Mouse (Mus musculus) forebrain, embryonic 14.5 days (tissue): ENCODE measurements around the gene Anpep. TPM values are rescaled to one million over a fixed set of nuclear protein-coding genes. Genes with fewer than 3 reads are reported as not detected.
"Not testable (repeated sequence)": the region's sequence is repeated elsewhere in the genome, so short reads cannot be mapped to it uniquely, and the experiment has no call there.

ENCODE experiments used
- ATAC-seq: fragments of 200-750 bp; cut with Nextera tagmentation; 2 replicates; pipeline ENCODE4 v1.8.0; 2017; ENCODE audit warnings: mild to moderate bottlenecking, moderate library complexity
- DNase-seq: peaks from one replicate; pipeline ENCODE4 v3.0.0-alpha.2; 2015; ENCODE audit warnings: low spot score
- H3K27ac ChIP-seq: fragments of 300-500 bp; sonication (generic); 2 replicates; pipeline ENCODE4 v1.5.1; 2014; ENCODE audit warnings: low read depth, mild to moderate bottlenecking, control low read depth, low read length, moderate library complexity
- H3K27me3 ChIP-seq: fragments of 300-500 bp; sonication (generic); replicated peaks from 2 replicates; pipeline ENCODE4 v1.6.1; 2014; ENCODE audit warnings: low read length, control low read depth, mixed read lengths; ENCODE audit not compliant: control insufficient read depth, insufficient read depth
- H3K36me3 ChIP-seq: fragments of 300-500 bp; sonication (generic); 2 replicates; pipeline ENCODE4 v1.6.1; 2014; ENCODE audit warnings: low read length, control low read depth; ENCODE audit not compliant: control insufficient read depth, insufficient read depth
- H3K4me1 ChIP-seq: fragments of 300-500 bp; sonication (generic); 2 replicates; pipeline ENCODE4 v1.6.1; 2014; ENCODE audit warnings: antibody characterized with exemption, low read length, control low read depth; ENCODE audit not compliant: control insufficient read depth, insufficient read depth
- H3K4me2 ChIP-seq: fragments of 300-500 bp; sonication (generic); 2 replicates; pipeline ENCODE4 v1.6.1; 2014; ENCODE audit warnings: mild to moderate bottlenecking, control low read depth, low read length
- H3K4me3 ChIP-seq: fragments of 300-500 bp; sonication (generic); 2 replicates; pipeline ENCODE4 v1.5.1; 2014; ENCODE audit warnings: low read depth, low read length, control low read depth
- H3K9ac ChIP-seq: fragments of 300-500 bp; sonication (generic); 2 replicates; pipeline ENCODE4 v1.6.1; 2014; ENCODE audit warnings: mild to moderate bottlenecking, low read length, control low read depth, moderate library complexity
- H3K9me3 ChIP-seq: fragments of 300-500 bp; sonication (generic); replicated peaks from 2 replicates; pipeline ENCODE4 v1.6.1; 2016; ENCODE audit warnings: low read length, control low read depth, mixed read lengths; ENCODE audit not compliant: control insufficient read depth
- WGBS: fragments of 180-500 bp; shearing (Covaris S2); extraction: QIAGEN DNeasy Blood & Tissue Kit; methylation state at CpG from one replicate; pipeline ENCODE4 v1.1.7; 2014; 5-methylcytosine and 5-hydroxymethylcytosine counted together
- polyA plus RNA-seq: library from polyadenylated mRNA; unstranded; fragments of >200 nt; fragmentation: Nextera tagmentation; extraction: Ambion mirVana; gene quantifications from 2 replicates; pipeline ENCODE4 v1.2.1, GENCODE M21; 2014

The Anpep gene
- polyA plus RNA-seq, 1 experiment from 2014 or later: 2.7 TPM

DNA sequence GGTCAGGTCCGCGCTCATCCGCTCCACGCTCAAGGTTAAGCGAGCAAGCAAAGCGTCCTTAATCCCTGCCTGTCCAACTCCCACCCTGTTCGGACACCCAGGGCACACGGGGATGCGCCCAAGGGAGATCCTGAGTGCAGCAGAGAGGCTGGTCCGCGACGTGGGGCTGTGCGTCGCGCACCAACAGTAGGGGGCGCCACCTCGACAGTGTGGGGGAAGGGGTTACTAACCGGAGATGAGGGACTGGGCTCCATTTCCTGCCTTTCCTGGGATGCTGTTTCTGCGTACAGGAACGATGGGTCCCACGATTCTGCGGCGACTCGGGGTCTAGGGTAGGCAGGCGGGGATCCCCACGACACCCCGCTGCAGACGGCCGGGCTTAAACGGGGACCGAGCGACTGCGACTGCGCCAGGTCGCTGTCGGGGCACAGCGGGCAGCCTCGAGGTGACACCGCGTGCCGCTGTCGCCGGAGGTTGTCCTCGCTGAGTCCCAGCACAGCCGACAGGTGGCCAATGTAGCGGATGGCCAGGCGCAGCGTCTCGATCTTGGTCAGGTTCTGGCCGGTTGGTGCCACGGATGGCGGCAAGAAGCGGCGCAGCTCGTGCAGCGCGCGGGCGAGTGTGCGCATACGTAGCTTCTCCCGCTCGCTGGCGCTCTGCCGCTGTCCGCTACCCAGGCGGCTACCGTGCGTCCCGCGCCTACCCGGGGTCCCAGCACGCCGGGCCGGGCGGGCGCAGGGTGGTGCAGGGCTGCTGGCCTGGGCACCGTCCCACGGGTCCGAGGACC, 68.0 kb downstream of the Anpep start:
- Histone ChIP-seq H3K9me3 (no peaks in the 10 kb centered on the region), H3K4me1 (peaks cover 6% of the 10 kb centered on the region), H3K9ac (peak overlapping the region; percentile 54), H3K4me2 (peak overlapping the region; percentile 78), H3K27me3 (peaks cover 26% of the 10 kb centered on the region), H3K4me3 (peak overlapping the region; percentile 43), H3K36me3 (no peaks in the 10 kb centered on the region), H3K27ac (no peak overlapping the region)
- ATAC-seq (peak; percentile 63), DNase-seq (peak; percentile 61)
- WGBS: 2% methylated on average over 74 of the region's 80 CpGs

DNA sequence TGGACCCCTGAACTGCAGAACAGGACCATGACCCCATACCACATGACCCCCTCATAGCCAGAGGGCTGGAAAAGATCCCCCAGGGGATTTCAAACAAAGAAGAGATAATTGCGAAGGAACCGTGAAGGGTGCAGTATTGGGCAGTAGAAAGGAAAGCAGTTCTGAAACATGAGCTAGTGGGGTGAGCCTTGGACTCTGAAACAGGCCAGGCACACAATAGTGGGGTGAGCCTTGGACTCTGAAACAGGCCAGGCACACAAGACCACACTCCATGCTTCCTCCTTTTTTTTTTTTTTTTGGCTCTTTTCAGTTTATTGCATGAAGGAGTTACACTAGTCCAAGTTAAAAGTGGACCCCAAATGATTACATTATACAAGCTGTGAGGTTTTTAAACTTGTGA, 71.0 kb downstream of the Anpep start:
- H3K4me1 ChIP-seq, H3K9me3 ChIP-seq, H3K27ac ChIP-seq, H3K36me3 ChIP-seq, H3K4me2 ChIP-seq, H3K9ac ChIP-seq, DNase-seq, ATAC-seq, H3K4me3 ChIP-seq: not testable (repeated sequence)
- peaks cover 26% of the 10 kb centered on the region for H3K27me3 ChIP-seq
- 26% methylated on average over 2 of the region's 2 CpGs for WGBS

DNA sequence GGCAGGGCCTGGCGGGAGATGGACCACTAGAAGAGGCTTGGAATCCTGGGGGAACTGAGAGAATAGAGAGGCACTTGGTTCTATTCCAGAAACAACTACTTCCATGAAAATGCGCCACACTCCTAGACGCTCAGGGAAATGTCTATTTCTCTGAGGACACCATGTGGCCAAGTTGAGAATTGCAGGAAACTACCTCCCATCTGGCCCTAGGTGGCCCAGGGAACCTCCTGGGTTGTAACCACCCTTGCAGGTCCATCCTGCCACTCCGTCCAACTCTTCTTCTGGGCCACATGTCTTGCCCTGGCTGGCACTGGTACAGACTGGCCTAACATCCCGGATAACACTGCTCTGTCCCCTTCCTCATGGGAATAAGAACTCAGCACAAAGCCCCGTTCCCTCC, 74.6 kb downstream of the Anpep start:
- H3K9ac ChIP-seq: no peak overlapping the region
- WGBS: 20% methylated on average over 6 of the region's 6 CpGs
- ATAC-seq: peak; percentile 57
- H3K27me3 ChIP-seq: peaks cover 3% of the 10 kb centered on the region
- no peak overlapping the region for H3K4me2 ChIP-seq
- H3K27ac ChIP-seq: no peak overlapping the region
- H3K4me1 ChIP-seq: no peaks in the 10 kb centered on the region
- H3K36me3 ChIP-seq: no peaks in the 10 kb centered on the region
- peak; percentile 85 for DNase-seq
- H3K4me3 ChIP-seq: no peak overlapping the region
- no peaks in the 10 kb centered on the region for H3K9me3 ChIP-seq

DNA sequence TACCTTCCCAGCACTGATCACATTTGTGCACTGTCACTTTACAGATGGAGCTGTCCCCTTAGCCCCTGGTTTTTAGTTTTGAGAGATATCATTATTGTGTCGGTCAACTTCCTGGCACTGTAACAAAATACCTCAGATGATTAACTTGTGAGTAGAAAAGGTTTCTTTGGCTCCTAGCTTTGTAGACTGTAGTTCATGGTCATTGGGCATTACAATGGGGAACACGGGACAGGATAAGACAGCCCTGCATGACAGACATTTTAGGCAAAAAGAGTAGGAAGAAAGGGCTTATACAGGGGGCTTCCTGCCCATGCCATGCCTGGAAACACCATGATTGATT, 78.4 kb downstream of the Anpep start:
- H3K27me3 ChIP-seq: no peaks in the 10 kb centered on the region
- 83% methylated on average over 2 of the region's 2 CpGs for WGBS
- no peaks in the 10 kb centered on the region for H3K4me1 ChIP-seq
- no peak overlapping the region for H3K4me2 ChIP-seq
- H3K36me3 ChIP-seq: no peaks in the 10 kb centered on the region
- H3K9me3 ChIP-seq: no peaks in the 10 kb centered on the region
- H3K4me3 ChIP-seq: no peak overlapping the region
- ATAC-seq (no peak), DNase-seq (no peak)
- no peak overlapping the region for H3K27ac ChIP-seq
- H3K9ac ChIP-seq: no peak overlapping the region

DNA sequence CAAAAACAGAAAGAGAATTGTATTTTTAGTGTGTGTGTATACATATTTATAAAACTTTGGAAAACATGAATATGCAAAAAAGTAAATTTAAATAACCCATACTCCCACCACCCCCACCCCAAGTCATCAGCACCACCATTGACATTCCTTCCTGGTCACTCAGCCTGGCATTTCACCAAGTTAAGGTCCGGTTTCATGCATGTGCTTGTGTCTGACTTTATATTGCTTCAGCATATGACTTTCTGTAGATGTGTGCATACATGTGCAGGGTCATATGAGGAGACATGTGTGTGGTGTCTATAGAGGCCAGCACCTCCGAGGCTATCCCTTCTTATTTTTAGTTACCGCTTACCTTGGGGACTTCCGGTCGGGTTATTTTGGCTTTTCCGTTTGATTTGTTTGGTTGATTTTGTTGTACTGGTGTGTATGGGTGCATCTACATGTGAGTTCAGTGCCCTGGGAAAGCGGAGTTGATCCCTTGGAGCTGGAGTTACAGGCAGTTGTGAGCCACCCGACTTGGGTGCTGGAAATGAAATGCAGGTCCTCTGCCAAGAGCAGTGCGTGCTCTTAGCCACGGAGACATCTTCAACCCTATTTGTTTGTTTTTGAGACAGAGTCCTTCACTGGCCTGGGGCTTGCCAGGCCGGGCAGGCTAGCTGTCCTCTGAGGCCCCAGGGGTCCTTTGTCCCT, 78.9 kb downstream of the Anpep start:
- H3K9ac ChIP-seq: no peak overlapping the region
- H3K4me3 ChIP-seq: no peak overlapping the region
- H3K9me3 ChIP-seq: no peaks in the 10 kb centered on the region
- no peak for DNase-seq
- no peaks in the 10 kb centered on the region for H3K36me3 ChIP-seq
- ATAC-seq: no peak
- no peaks in the 10 kb centered on the region for H3K27me3 ChIP-seq
- H3K4me2 ChIP-seq: no peak overlapping the region
- WGBS: 83% methylated on average over 11 of the region's 11 CpGs
- H3K4me1 ChIP-seq: no peaks in the 10 kb centered on the region
- H3K27ac ChIP-seq: no peak overlapping the region

DNA sequence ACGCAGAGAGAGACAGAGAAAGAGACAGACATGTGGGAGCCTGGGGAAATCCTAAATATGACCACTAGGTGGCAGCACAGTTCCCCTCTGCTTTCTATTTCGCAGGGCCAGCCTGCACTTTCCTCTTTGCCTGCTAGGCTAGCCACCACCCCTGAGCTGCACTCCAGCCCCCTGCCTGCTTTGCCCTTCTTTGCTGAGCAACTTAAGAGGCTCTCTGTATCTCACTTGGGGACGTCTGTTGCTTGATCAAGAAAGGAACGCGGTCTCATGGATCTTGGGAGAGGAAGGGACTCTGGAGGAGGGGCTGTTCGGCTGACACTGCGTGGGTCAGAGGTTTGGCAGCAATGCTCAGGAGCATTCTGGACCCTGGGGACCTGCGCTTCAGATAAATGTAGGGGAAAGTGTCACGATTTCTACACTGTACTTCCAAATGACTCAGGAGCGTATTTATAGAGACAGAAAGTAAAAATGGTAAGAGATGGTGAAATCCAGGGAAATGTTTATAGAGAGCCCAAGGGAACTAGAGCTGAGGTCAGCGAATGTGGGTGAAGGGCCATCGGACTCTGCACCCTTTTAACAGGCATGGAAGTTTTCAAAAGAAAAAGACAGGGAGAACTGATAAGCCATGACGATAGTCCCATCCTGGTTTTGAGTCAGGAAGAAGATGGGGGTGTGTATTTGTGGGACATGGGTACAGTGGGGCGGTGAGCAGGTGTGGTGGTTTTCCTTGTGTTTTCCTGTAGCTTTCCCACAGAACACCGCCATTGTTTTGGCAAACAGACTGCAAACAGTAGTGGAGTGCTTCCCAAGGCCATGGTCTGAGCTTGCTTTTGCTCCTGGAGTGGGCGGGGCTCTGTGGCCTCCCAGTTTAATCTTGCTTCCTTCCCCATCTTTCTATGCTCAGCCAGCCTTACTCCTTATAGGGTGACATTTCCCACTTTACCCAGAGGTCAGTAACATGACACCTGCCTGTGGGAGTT, 79.9 kb downstream of the Anpep start:
- no peak overlapping the region for H3K9ac ChIP-seq
- H3K36me3 ChIP-seq: no peaks in the 10 kb centered on the region
- H3K27ac ChIP-seq: no peak overlapping the region
- no peak overlapping the region for H3K4me3 ChIP-seq
- H3K27me3 ChIP-seq: no peaks in the 10 kb centered on the region
- no peaks in the 10 kb centered on the region for H3K4me1 ChIP-seq
- 33% methylated on average over 16 of the region's 16 CpGs for WGBS
- DNase-seq: peak; percentile 78
- peak; percentile 63 for ATAC-seq
- H3K4me2 ChIP-seq: peak overlapping the region; percentile 35
- no peaks in the 10 kb centered on the region for H3K9me3 ChIP-seq

Other genes starting within 250 kb of the Anpep start
- gene Rhcg, start 243.4 kb downstream of the Anpep start, polyA plus RNA-seq: 1.6 and 4.2 TPM in 2 replicates
- 3.5 and 3.6 TPM in 2 replicates for gene Ticrr, start 200.9 kb downstream of the Anpep start, polyA plus RNA-seq
- gene Kif7, start 145.3 kb downstream of the Anpep start, polyA plus RNA-seq: 1.9 and 2.5 TPM in 2 replicates
- not detected in 2 replicates for gene Plin1, start 128.2 kb downstream of the Anpep start, polyA plus RNA-seq
- 15.1 and 16.7 TPM in 2 replicates for gene Pex11a, start 117.9 kb downstream of the Anpep start, polyA plus RNA-seq
- 0.46 and 0.52 TPM in 2 replicates for gene Wdr93, start 117.9 kb downstream of the Anpep start, polyA plus RNA-seq
- not detected in 2 replicates for gene Mesp1, start 67.3 kb downstream of the Anpep start, polyA plus RNA-seq
- 1.9 and 2.2 TPM in 2 replicates for gene Mesp2, start 50.3 kb downstream of the Anpep start, polyA plus RNA-seq
- 50.5 and 52.5 TPM in 2 replicates for gene Ap3s2, start 59.6 kb upstream of the Anpep start, polyA plus RNA-seq
- 16.0 and 17.3 TPM in 2 replicates for gene Arpin, start 74.3 kb upstream of the Anpep start, polyA plus RNA-seq
- gene Zfp710, start 163.8 kb upstream of the Anpep start, polyA plus RNA-seq: 17.6 and 18.3 TPM in 2 replicates